Mouse (Mus musculus): Measurements from ENCODE around the gene Rcl1.

- TF ChIP-seq POLR2A (IDR thresholded peaks at IDR 0.05; ENCODE audit: control insufficient read depth, extremely low read depth, insufficient read depth, low read length, poor library complexity) (no peak), CTCF (IDR thresholded peaks at IDR 0.05; ENCODE audit: borderline replicate concordance, control insufficient read depth, extremely low read depth, insufficient read depth, low read length, poor library complexity) (no peak)
These were observed 81.0 kb downstream of the Rcl1 start for GRCm38 (mm10) chr19:29182166-29182565.

Measured in thymus, adult 2 months (tissue).